Mouse (Mus musculus) stomach, embryonic 16.5 days (tissue): ENCODE measurements around the gene Gm49486. TPM values are rescaled to one million over a fixed set of nuclear protein-coding genes. Genes with fewer than 3 reads are reported as not detected.
A peak's percentile ranks its signal among the peaks of the same experiment; 100 is the strongest.

Experiments used
- ATAC-seq: fragments of 200-750 bp; cut with Nextera tagmentation; 2 replicates; pipeline ENCODE4 v1.8.0; 2017; ENCODE audit warnings: moderate number of reproducible peaks, moderate TSS enrichment; ENCODE audit not compliant: insufficient read depth, low FRiP score
- H3K27ac ChIP-seq: fragments of 300-500 bp; sonication (generic); 2 replicates; pipeline ENCODE4 v1.5.1; 2014; ENCODE audit warnings: low read length
- H3K27me3 ChIP-seq: fragments of 300-500 bp; sonication (generic); 2 replicates; pipeline ENCODE4 v1.6.1; 2014; ENCODE audit warnings: low read length, control low read depth, mixed read lengths; ENCODE audit not compliant: control insufficient read depth, insufficient read depth
- H3K36me3 ChIP-seq: fragments of 300-500 bp; sonication (generic); 2 replicates; pipeline ENCODE4 v1.6.1; 2014; ENCODE audit warnings: low read length; ENCODE audit not compliant: control insufficient read depth, insufficient read depth
- H3K4me1 ChIP-seq: fragments of 300-500 bp; sonication (generic); 2 replicates; pipeline ENCODE4 v1.6.1; 2014; ENCODE audit warnings: low read length, control low read depth, mixed read lengths; ENCODE audit not compliant: control insufficient read depth, insufficient read depth
- H3K4me2 ChIP-seq: fragments of 300-500 bp; sonication (generic); 2 replicates; pipeline ENCODE4 v1.6.1; 2014; ENCODE audit warnings: low read depth, low read length, mixed read lengths
- H3K4me3 ChIP-seq: fragments of 300-500 bp; sonication (generic); replicated peaks from 2 replicates; pipeline ENCODE4 v1.5.1; 2014; ENCODE audit warnings: mild to moderate bottlenecking, low read length
- H3K9ac ChIP-seq: fragments of 300-500 bp; sonication (generic); 2 replicates; pipeline ENCODE4 v1.6.1; 2014; ENCODE audit warnings: low read length
- H3K9me3 ChIP-seq: fragments of 300-500 bp; sonication (generic); replicated peaks from 2 replicates; pipeline ENCODE4 v1.6.1; 2016; ENCODE audit warnings: low read length, control low read depth; ENCODE audit not compliant: control insufficient read depth
- WGBS: fragments of 180-500 bp; shearing (Covaris S2); extraction: QIAGEN DNeasy Blood & Tissue Kit; methylation state at CpG from one replicate; pipeline ENCODE4 v1.1.7; 2014; 5-methylcytosine and 5-hydroxymethylcytosine counted together
- polyA plus RNA-seq: library from polyadenylated mRNA; unstranded; fragments of >200 nt; fragmentation: Nextera tagmentation; extraction: Ambion mirVana; gene quantifications from 2 replicates; pipeline ENCODE4 v1.2.1, GENCODE M21; 2015

Gm49486 gene
- polyA plus RNA-seq, 1 experiment from 2014 or later, result 0.23 TPM

GRCm38 (mm10) chr15:79271124-79271746, 42.0 kb downstream of the Gm49486 start:
- no peak overlapping the region for H3K27ac ChIP-seq
- no peaks in the 10 kb centered on the region for H3K27me3 ChIP-seq
- peak overlapping the region; percentile 41 for H3K4me3 ChIP-seq
- H3K9me3 ChIP-seq, result no peaks in the 10 kb centered on the region
- no peaks in the 10 kb centered on the region for H3K36me3 ChIP-seq
- WGBS, result 12% methylated on average over 17 of the region's 17 CpGs
- H3K9ac ChIP-seq, result peak overlapping the region; percentile 61
- H3K4me1 ChIP-seq, result peaks cover 12% of the 10 kb centered on the region
- 0 out of 2 replicates have a peak, but pooled peaks have one; percentile 7 for ATAC-seq
- peak overlapping the region; percentile 67 for H3K4me2 ChIP-seq

GRCm38 (mm10) chr15:79273020-79273419, 43.8 kb downstream of the Gm49486 start:
- Histone ChIP-seq H3K4me2 (no peak overlapping the region), H3K4me3 (no peak overlapping the region), H3K9me3 (no peaks in the 10 kb centered on the region), H3K27ac (no peak overlapping the region), H3K27me3 (no peaks in the 10 kb centered on the region), H3K4me1 (peaks cover 12% of the 10 kb centered on the region), H3K36me3 (no peaks in the 10 kb centered on the region), H3K9ac (no peak overlapping the region)
- ATAC-seq, result no peak
- 62% methylated on average over 10 of the region's 10 CpGs for WGBS

GRCm38 (mm10) chr15:79277728-79278127, 48.5 kb downstream of the Gm49486 start:
- 61% methylated on average over 10 of the region's 10 CpGs for WGBS
- Histone ChIP-seq H3K27ac (no peak overlapping the region), H3K4me3 (no peak overlapping the region), H3K27me3 (no peaks in the 10 kb centered on the region), H3K4me2 (no peak overlapping the region), H3K36me3 (no peaks in the 10 kb centered on the region), H3K9me3 (no peaks in the 10 kb centered on the region), H3K9ac (no peak overlapping the region), H3K4me1 (peaks cover 13% of the 10 kb centered on the region; the same call in 1 of the 2 replicates)
- ATAC-seq, result no peak

GRCm38 (mm10) chr15:79280209-79280608, 51.0 kb downstream of the Gm49486 start:
- 22% methylated on average over 6 of the region's 6 CpGs for WGBS
- Histone ChIP-seq H3K4me3 (no peak overlapping the region), H3K9me3 (no peaks in the 10 kb centered on the region), H3K9ac (no peak overlapping the region), H3K4me1 (peaks cover 13% of the 10 kb centered on the region; the same call in 1 of the 2 replicates), H3K27ac (no peak overlapping the region), H3K4me2 (no peak overlapping the region), H3K27me3 (no peaks in the 10 kb centered on the region), H3K36me3 (no peaks in the 10 kb centered on the region)
- no peak for ATAC-seq

- Histone ChIP-seq H3K4me1 (peaks cover 13% of the 10 kb centered on the region; the same call in 1 of the 2 replicates), H3K27ac (peak overlapping the region; percentile 82), H3K36me3 (no peaks in the 10 kb centered on the region), H3K9ac (0 out of 2 replicates have a peak overlapping the region, but pooled peaks have one; percentile 10), H3K27me3 (no peaks in the 10 kb centered on the region), H3K4me2 (no peak overlapping the region), H3K4me3 (no peak overlapping the region), H3K9me3 (no peaks in the 10 kb centered on the region)
- 51% methylated on average over 5 of the region's 5 CpGs for WGBS
- no peak for ATAC-seq
Measured at GRCm38 (mm10) chr15:79280850-79281249, 51.7 kb downstream of the Gm49486 start.

- Histone ChIP-seq H3K9me3 (no peaks in the 10 kb centered on the region), H3K4me2 (no peak overlapping the region), H3K4me1 (peaks cover 13% of the 10 kb centered on the region; the same call in 1 of the 2 replicates), H3K27me3 (no peaks in the 10 kb centered on the region), H3K36me3 (no peaks in the 10 kb centered on the region), H3K9ac (no peak overlapping the region), H3K4me3 (no peak overlapping the region), H3K27ac (peak overlapping the region; percentile 82)
- ATAC-seq, result peak; percentile 81
- 36% methylated on average over 1 of the region's 1 CpGs for WGBS
Measured at GRCm38 (mm10) chr15:79281389-79281788, 52.2 kb downstream of the Gm49486 start.

GRCm38 (mm10) chr15:79282434-79282833, 53.2 kb downstream of the Gm49486 start:
- H3K9ac ChIP-seq, result no peak overlapping the region
- no peaks in the 10 kb centered on the region for H3K9me3 ChIP-seq
- H3K4me1 ChIP-seq, result peaks cover 13% of the 10 kb centered on the region; the same call in 1 of the 2 replicates
- no peak overlapping the region for H3K4me3 ChIP-seq
- H3K27me3 ChIP-seq, result no peaks in the 10 kb centered on the region
- no peak overlapping the region for H3K4me2 ChIP-seq
- WGBS, result 56% methylated on average over 5 of the region's 5 CpGs
- peak; percentile 33; the same call in 1 of the 2 replicates for ATAC-seq
- no peaks in the 10 kb centered on the region for H3K36me3 ChIP-seq
- H3K27ac ChIP-seq, result peak overlapping the region; percentile 82

- 82% methylated on average over 4 of the region's 4 CpGs for WGBS
- no peak overlapping the region for H3K4me2 ChIP-seq
- ATAC-seq, result no peak
- H3K9ac ChIP-seq, result no peak overlapping the region
- no peaks in the 10 kb centered on the region for H3K9me3 ChIP-seq
- no peak overlapping the region for H3K4me3 ChIP-seq
- H3K27me3 ChIP-seq, result no peaks in the 10 kb centered on the region
- H3K4me1 ChIP-seq, result peaks cover 13% of the 10 kb centered on the region; the same call in 1 of the 2 replicates
- no peaks in the 10 kb centered on the region for H3K36me3 ChIP-seq
- 0 out of 2 replicates have a peak overlapping the region, but pooled peaks have one; percentile 82 for H3K27ac ChIP-seq
Measured at GRCm38 (mm10) chr15:79283371-79283770, 54.2 kb downstream of the Gm49486 start.

GRCm38 (mm10) chr15:79285399-79285798, 56.2 kb downstream of the Gm49486 start, which contains the start of gene Baiap2l2:
Baiap2l2 (minus strand) TSS chr15:79285537.
- peak within 1 kb of the TSS; percentile 46; the same call in 1 of the 2 replicates for H3K27ac ChIP-seq
- H3K4me2 ChIP-seq, result peak within 1 kb of the TSS; percentile 30
- peaks cover 13% of the 10 kb centered on the region; the same call in 1 of the 2 replicates for H3K4me1 ChIP-seq
- no peaks in the 10 kb centered on the region for H3K36me3 ChIP-seq
- H3K9me3 ChIP-seq, result no peaks in the 10 kb centered on the region
- H3K9ac ChIP-seq, result peak within 1 kb of the TSS; percentile 37; the same call in 1 of the 2 replicates
- WGBS, result 49% methylated on average over 10 of the region's 10 CpGs
- peak; percentile 65 for ATAC-seq
- H3K4me3 ChIP-seq, result peak within 1 kb of the TSS; percentile 26
- no peaks in the 10 kb centered on the region for H3K27me3 ChIP-seq
